ENCODE assay signal across 14 mouse cellular contexts in genomic region chr9:21866641-21867040, GRCm38 (mm10). TPM values are rescaled to one million over a fixed set of nuclear protein-coding genes. Genes with fewer than 3 reads are reported as not detected.
DNase-seq lines count a peak whose midpoint lies in the region; ATAC-seq and TF ChIP-seq lines count a peak whose summit lies in the region.
"Had no signal": no experiment of that assay in that cellular context is flagged by ENCODE, and none has a peak within 500 bp of the region (broad histone marks: within the 10 kb centered on the region; RNA-seq: fewer than 3 reads in every experiment).

No protein-coding gene starts in this region.

- peak; percentile 64; the same call in 1 of the 2 replicates for TF ChIP-seq EP300 in heart, adult 2 months (IDR thresholded peaks at IDR 0.05; ENCODE audit: insufficient read depth, low read depth, low read length)
- no peak for TF ChIP-seq EP300 in stomach, postnatal 0 days (optimal IDR thresholded peaks at IDR 0.05)

- peak overlapping the region; percentile 64 for H3K27ac ChIP-seq in heart, adult 2 months
- no peak overlapping the region for H3K27ac ChIP-seq in stomach, postnatal 0 days (replicated peaks)
- H3K27ac ChIP-seq: forebrain, embryonic 12.5 days; limb, embryonic 13.5 days; midbrain, embryonic 13.5 days had no signal

- TF ChIP-seq POLR2A in heart, adult 2 months (IDR thresholded peaks at IDR 0.05; ENCODE audit: insufficient read depth, low read depth, low read length), result no peak
- no peak for TF ChIP-seq POLR2A in brain, embryonic 14.5 days (IDR thresholded peaks at IDR 0.05; ENCODE audit: borderline replicate concordance, extremely low read depth, insufficient read depth, insufficient read length, poor library complexity, severe bottlenecking)

- no peaks in the 10 kb centered on the region for H3K36me3 ChIP-seq in heart, adult 2 months (ENCODE audit: control insufficient read depth, insufficient read depth, low read length)
- H3K36me3 ChIP-seq in stomach, postnatal 0 days (ENCODE audit: control insufficient read depth, insufficient read depth, low read length), result no peaks in the 10 kb centered on the region
- H3K36me3 ChIP-seq: forebrain, embryonic 12.5 days; limb, embryonic 13.5 days; midbrain, embryonic 13.5 days had no signal

- no peak overlapping the region for H3K4me2 ChIP-seq in stomach, postnatal 0 days (replicated peaks; ENCODE audit: low read depth)
- H3K4me2 ChIP-seq: forebrain, embryonic 12.5 days; limb, embryonic 13.5 days; midbrain, embryonic 13.5 days had no signal

- 17% methylated on average over 2 of the region's 2 CpGs for WGBS in heart, adult 2 months
- 26% methylated on average over 2 of the region's 2 CpGs for WGBS in stomach, postnatal 0 days

- no peaks in the 10 kb centered on the region for H3K9me3 ChIP-seq in stomach, postnatal 0 days (ENCODE audit: control insufficient read depth, low read length)

- intact Hi-C loops in heart, adult 2 months (cut with DNase I), result no loop called here

- H3K79me2 ChIP-seq in heart, adult 2 months (replicated peaks; ENCODE audit: control insufficient read depth, insufficient read depth, low read length), result no peaks in the 10 kb centered on the region

- H3K4me3 ChIP-seq in heart, adult 2 months, result no peak overlapping the region
- no peak overlapping the region for H3K4me3 ChIP-seq in stomach, postnatal 0 days (ENCODE audit: low read depth, low read length)
- H3K4me3 ChIP-seq: forebrain, embryonic 12.5 days; limb, embryonic 13.5 days; midbrain, embryonic 13.5 days had no signal

- no peak for TF ChIP-seq CTCF in heart, adult 2 months (IDR thresholded peaks at IDR 0.05)
- TF ChIP-seq CTCF in brain, embryonic 14.5 days (IDR thresholded peaks at IDR 0.05; ENCODE audit: borderline replicate concordance, extremely low read depth, insufficient read depth, insufficient read length), result no peak
- TF ChIP-seq CTCF in stomach, postnatal 0 days (IDR thresholded peaks at IDR 0.05; ENCODE audit: low read depth), result no peak

- no peak for ATAC-seq in stomach, postnatal 0 days (ENCODE audit: low FRiP score, low TSS enrichment)
- ATAC-seq: intestine, embryonic 16.5 days; midbrain, embryonic 13.5 days had no signal

- H3K9ac ChIP-seq in heart, adult 2 months (ENCODE audit: low read depth, low read length), result no peak overlapping the region
- H3K9ac ChIP-seq in stomach, postnatal 0 days (ENCODE audit: low read length), result no peak overlapping the region
- H3K9ac ChIP-seq: forebrain, embryonic 12.5 days; limb, embryonic 13.5 days; midbrain, embryonic 13.5 days had no signal

- H3K4me1 ChIP-seq in heart, adult 2 months (ENCODE audit: control insufficient read depth, insufficient read depth, low read length), result peaks cover 6% of the 10 kb centered on the region
- no peaks in the 10 kb centered on the region for H3K4me1 ChIP-seq in stomach, postnatal 0 days (replicated peaks; ENCODE audit: control insufficient read depth, insufficient read depth)
- H3K4me1 ChIP-seq: forebrain, embryonic 12.5 days; midbrain, embryonic 13.5 days had no signal

- DNase-seq in heart, adult 2 months, result peak in 1 of 2 experiments; percentile 57
- no peak for DNase-seq in heart, adult 8-10 months (ENCODE audit: low spot score)
- DNase-seq in ES-CJ7 (ENCODE audit: low read depth, low spot score), result peak; percentile 63
- peak; percentile 53 for DNase-seq in brain, embryonic 14.5 days (ENCODE audit: low read depth)
- peak; percentile 75 to 89 for DNase-seq in kidney, adult 8-10 months
- no peak for DNase-seq in stomach, postnatal 0 days (ENCODE audit: low spot score)
- DNase-seq in spleen, adult 18-20 months, result no peak
- DNase-seq in layer of hippocampus, adult 9-11 months, result no peak
- DNase-seq: thymus, adult 18-20 months had no signal

- no peaks in the 10 kb centered on the region for H3K27me3 ChIP-seq in heart, adult 2 months (ENCODE audit: control insufficient read depth, insufficient read depth, low read length)
- no peaks in the 10 kb centered on the region for H3K27me3 ChIP-seq in stomach, postnatal 0 days (ENCODE audit: control insufficient read depth, insufficient read depth, low read length)
- H3K27me3 ChIP-seq: limb, embryonic 13.5 days; midbrain, embryonic 13.5 days had no signal

RNA-seq across cellular contexts. Expression of gene Dock6, which starts 14.2 kb away (rescaled TPM):
- 10 to 100 TPM; 25.9 to 33.8 TPM for total RNA-seq in heart, adult 2 months (2021)
- 87.9 and 92.7 TPM in 2 replicates for polyA plus RNA-seq in heart, adult 2 months (2012; rRNA removed)
- 10 to 100 TPM; 27.3 to 35.7 (median 30.7) TPM for total RNA-seq in heart, adult 8-10 months (2022)
- 53.6 and 59.4 TPM in 2 replicates for polyA plus RNA-seq in brain, embryonic 14.5 days (2012; rRNA removed)
- polyA plus RNA-seq in stomach, postnatal 0 days (2015; fragmentation: Nextera tagmentation; extraction: Ambion mirVana), result 13.5 and 14.1 TPM in 2 replicates

RNA-seq across cellular contexts. Expression of gene Angptl8, which starts 31.3 kb away (rescaled TPM):
- total RNA-seq in heart, adult 2 months (2021), result not detected
- 0.41 and 2.4 TPM in 2 replicates for polyA plus RNA-seq in heart, adult 2 months (2012; rRNA removed)
- total RNA-seq in heart, adult 8-10 months (2022), result under 1 TPM in 1 of 4 experiments, not detected in 3; 0.38 TPM
- not detected in 2 replicates for polyA plus RNA-seq in brain, embryonic 14.5 days (2012; rRNA removed)
- polyA plus RNA-seq in stomach, postnatal 0 days (2015; fragmentation: Nextera tagmentation; extraction: Ambion mirVana), result 2.1 and 2.2 TPM in 2 replicates
- total RNA-seq: CH12.LX had no signal

RNA-seq across cellular contexts. Expression of gene Rab3d, which starts 51.4 kb away (rescaled TPM):
- 10 to 100 TPM; 12.4 to 13.5 TPM for total RNA-seq in heart, adult 2 months (2021)
- 22.8 and 27.6 TPM in 2 replicates for polyA plus RNA-seq in heart, adult 2 months (2012; rRNA removed)
- 10 to 100 TPM; 13.2 to 16.4 (median 15.4) TPM for total RNA-seq in heart, adult 8-10 months (2022)
- 23.3 and 34.1 TPM in 2 replicates for polyA plus RNA-seq in brain, embryonic 14.5 days (2012; rRNA removed)
- polyA plus RNA-seq in stomach, postnatal 0 days (2015; fragmentation: Nextera tagmentation; extraction: Ambion mirVana), result 130 and 137 TPM in 2 replicates

Comparison
In these comparisons a context has a peak if more than half of its experiments do, and no peak if none do; other contexts are left out.
1. DNase-seq: peak in ES-CJ7 (single experiment), brain, embryonic 14.5 days (single experiment) and kidney, adult 8-10 months (2 of 2); none in heart, adult 8-10 months (single experiment), stomach, postnatal 0 days (single experiment), spleen, adult 18-20 months (0 of 2) and layer of hippocampus, adult 9-11 months (single experiment).